Comparison of ENCODE assay signal across 31 mouse cellular contexts in the genomic region with DNA sequence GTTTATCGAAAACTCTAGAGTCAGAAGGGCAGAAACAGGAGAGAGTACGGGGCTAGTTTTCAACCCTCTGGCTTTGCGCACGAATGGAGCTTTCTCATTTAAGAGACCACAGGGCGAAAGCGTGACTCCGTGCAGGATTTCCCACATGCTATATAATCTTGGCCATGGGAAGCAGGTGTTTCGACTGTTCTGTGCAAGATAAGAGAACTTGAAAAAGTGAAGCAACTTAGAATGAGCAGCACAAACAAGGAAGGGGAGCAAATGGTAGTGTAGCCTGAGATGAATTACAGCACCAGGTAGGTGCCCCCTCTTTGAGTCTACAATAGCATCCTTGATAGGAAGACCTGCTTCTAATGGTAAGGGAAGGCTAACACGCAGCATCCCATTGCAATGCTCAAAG.
DNase-seq lines count a peak whose midpoint lies in the region; ATAC-seq lines count a peak whose summit lies in the region.
"Had no signal": no experiment of that assay in that cellular context is flagged by ENCODE, and none has a peak within 500 bp of the region (broad histone marks: within the 10 kb centered on the region; RNA-seq: fewer than 3 reads in every experiment).

No protein-coding gene starts in this region.

- peak; percentile 64 for DNase-seq in heart, adult 11 months
- DNase-seq in c-Kit-negative CD71-positive TER-119-positive erythroid progenitor cells, embryonic 14.5 days (ENCODE audit: low read depth, low spot score) = peak; percentile 5
- no peak for DNase-seq in liver, embryonic 13.5 days
- DNase-seq in left cerebral cortex, adult 11 months (ENCODE audit: low spot score) = no peak
- DNase-seq in spleen, postnatal 36 days (ENCODE audit: low spot score in 2 of 2) = no peak
- DNase-seq in lung, postnatal 10 days = no peak
- DNase-seq: adrenal gland, postnatal 25 days; cerebellum, adult 2 months; cerebellum, postnatal 14 days; gastrocnemius, postnatal 25 days; heart, adult 2 months; heart, postnatal 10 days; kidney, adult 2 months; kidney, postnatal 36 days; lung, adult 2 months; retina, postnatal 1 day; right cerebral cortex, postnatal 14 days; thymus, adult 2 months had no signal

- no peak overlapping the region for H3K27ac ChIP-seq in heart, embryonic 12.5 days (ENCODE audit: poor library complexity, severe bottlenecking)
- H3K27ac ChIP-seq in liver, embryonic 13.5 days = no peak overlapping the region
- H3K27ac ChIP-seq: embryonic facial prominence, embryonic 10.5 days; embryonic facial prominence, embryonic 15.5 days; forebrain, embryonic 15.5 days; heart, adult 2 months; heart, embryonic 13.5 days; hindbrain, embryonic 10.5 days; hindbrain, embryonic 15.5 days; layer of hippocampus, adult 2 months; limb, embryonic 13.5 days; midbrain, embryonic 12.5 days; neural tube, embryonic 13.5 days had no signal

- no peak overlapping the region for H3K9ac ChIP-seq in heart, embryonic 12.5 days
- no peak overlapping the region for H3K9ac ChIP-seq in liver, embryonic 13.5 days
- H3K9ac ChIP-seq: embryonic facial prominence, embryonic 15.5 days; forebrain, embryonic 15.5 days; heart, embryonic 13.5 days; hindbrain, embryonic 15.5 days; limb, embryonic 13.5 days; midbrain, embryonic 12.5 days; neural tube, embryonic 13.5 days had no signal

- WGBS in heart, embryonic 12.5 days = 87% methylated on average over 9 of the region's 9 CpGs
- WGBS in liver, embryonic 13.5 days (ENCODE audit: insufficient replicate concordance) = 45% methylated on average over 9 of the region's 9 CpGs

- no peaks in the 10 kb centered on the region for H3K36me3 ChIP-seq in heart, embryonic 12.5 days
- no peaks in the 10 kb centered on the region for H3K36me3 ChIP-seq in liver, embryonic 13.5 days
- H3K36me3 ChIP-seq: embryonic facial prominence, embryonic 10.5 days; forebrain, embryonic 15.5 days; heart, embryonic 13.5 days; hindbrain, embryonic 10.5 days; hindbrain, embryonic 15.5 days; midbrain, embryonic 12.5 days; neural tube, embryonic 13.5 days had no signal

- no peaks in the 10 kb centered on the region for H3K27me3 ChIP-seq in heart, embryonic 12.5 days (replicated peaks)
- no peaks in the 10 kb centered on the region for H3K27me3 ChIP-seq in liver, embryonic 13.5 days
- H3K27me3 ChIP-seq: embryonic facial prominence, embryonic 15.5 days; forebrain, embryonic 15.5 days; heart, embryonic 13.5 days; hindbrain, embryonic 15.5 days; limb, embryonic 13.5 days; midbrain, embryonic 12.5 days; neural tube, embryonic 13.5 days had no signal

- no peak overlapping the region for H3K4me3 ChIP-seq in heart, embryonic 12.5 days
- H3K4me3 ChIP-seq in liver, embryonic 13.5 days (replicated peaks) = no peak overlapping the region
- H3K4me3 ChIP-seq: embryonic facial prominence, embryonic 10.5 days; embryonic facial prominence, embryonic 15.5 days; forebrain, embryonic 15.5 days; heart, adult 2 months; heart, embryonic 13.5 days; hindbrain, embryonic 10.5 days; hindbrain, embryonic 15.5 days; layer of hippocampus, adult 2 months; limb, embryonic 13.5 days; midbrain, embryonic 12.5 days; neural tube, embryonic 13.5 days had no signal

- peaks cover 39% of the 10 kb centered on the region for H3K4me1 ChIP-seq in heart, embryonic 12.5 days (replicated peaks)
- peaks cover 59% of the 10 kb centered on the region for H3K4me1 ChIP-seq in liver, embryonic 13.5 days (replicated peaks)

- no peak overlapping the region for H3K4me2 ChIP-seq in heart, embryonic 12.5 days
- 0 out of 2 replicates have a peak overlapping the region, but pooled peaks have one; percentile 5 for H3K4me2 ChIP-seq in liver, embryonic 13.5 days
- H3K4me2 ChIP-seq: embryonic facial prominence, embryonic 15.5 days; forebrain, embryonic 15.5 days; heart, embryonic 13.5 days; hindbrain, embryonic 15.5 days; limb, embryonic 13.5 days; midbrain, embryonic 12.5 days; neural tube, embryonic 13.5 days had no signal

- no peaks in the 10 kb centered on the region for H3K9me3 ChIP-seq in heart, embryonic 12.5 days (replicated peaks)
- no peaks in the 10 kb centered on the region for H3K9me3 ChIP-seq in liver, embryonic 13.5 days (replicated peaks)
- H3K9me3 ChIP-seq: embryonic facial prominence, embryonic 10.5 days; embryonic facial prominence, embryonic 15.5 days; forebrain, embryonic 15.5 days; heart, embryonic 13.5 days; hindbrain, embryonic 10.5 days; hindbrain, embryonic 15.5 days; limb, embryonic 13.5 days; midbrain, embryonic 12.5 days; neural tube, embryonic 13.5 days had no signal

- no peak for ATAC-seq in heart, embryonic 12.5 days (ENCODE audit: insufficient number of reproducible peaks, low FRiP score)
- no peak for ATAC-seq in liver, embryonic 13.5 days (ENCODE audit: low read depth)
- ATAC-seq in megakaryocyte progenitor cell, adult 5-6 weeks (replicated peaks; ENCODE audit: poor library complexity) = peak; percentile 45
- ATAC-seq: forebrain, embryonic 15.5 days; inflammation-experienced regulatory T-cells, adult 6 months had no signal

Comparison
In these comparisons a context has a peak if more than half of its experiments do, and no peak if none do; other contexts are left out.
1. DNase-seq: peak in heart, adult 11 months (single experiment) and c-Kit-negative CD71-positive TER-119-positive erythroid progenitor cells, embryonic 14.5 days (single experiment); none in liver, embryonic 13.5 days (single experiment), left cerebral cortex, adult 11 months (single experiment), spleen, postnatal 36 days (0 of 2) and lung, postnatal 10 days (single experiment).